12 mouse cellular contexts compared by ENCODE assay signal in genomic region chr2:91299156-91299555, GRCm38 (mm10). TPM values are rescaled to one million over a fixed set of nuclear protein-coding genes. Genes with fewer than 3 reads are reported as not detected.
DNase-seq lines count a peak whose midpoint lies in the region; ATAC-seq and TF ChIP-seq lines count a peak whose summit lies in the region.
"Had no signal": no experiment of that assay in that cellular context is flagged by ENCODE, and none has a peak within 500 bp of the region (broad histone marks: within the 10 kb centered on the region; RNA-seq: fewer than 3 reads in every experiment).

No protein-coding gene starts in this region.

- peak overlapping the region; percentile 36; the same call in 1 of the 2 replicates for H3K27ac ChIP-seq in heart, postnatal 0 days (ENCODE audit: low read depth)
- peak overlapping the region; percentile 58 for H3K27ac ChIP-seq in embryonic fibroblast, embryonic 13.5 days (ENCODE audit: insufficient read depth, low read length)
- peak overlapping the region; percentile 59 for H3K27ac ChIP-seq in lung, postnatal 0 days (ENCODE audit: low read length)
- H3K27ac ChIP-seq: macrophage; neural tube, embryonic 13.5 days had no signal

- TF ChIP-seq CTCF in heart, postnatal 0 days (IDR thresholded peaks at IDR 0.05; ENCODE audit: low read depth): no peak
- TF ChIP-seq CTCF in Patski (IDR thresholded peaks at IDR 0.05): no peak
- TF ChIP-seq CTCF in embryonic fibroblast, embryonic 13.5 days (IDR thresholded peaks at IDR 0.05; ENCODE audit: borderline replicate concordance, insufficient read depth, low read length): no peak
- no peak for TF ChIP-seq CTCF in lung, postnatal 0 days (IDR thresholded peaks at IDR 0.05)

- no peak overlapping the region for H3K4me2 ChIP-seq in heart, postnatal 0 days (ENCODE audit: low read depth, low read length)
- no peak overlapping the region for H3K4me2 ChIP-seq in lung, postnatal 0 days (replicated peaks; ENCODE audit: low read depth, low read length)
- H3K4me2 ChIP-seq: neural tube, embryonic 13.5 days had no signal

- no peak overlapping the region for H3K4me3 ChIP-seq in heart, postnatal 0 days (ENCODE audit: low read depth, low read length)
- no peak overlapping the region for H3K4me3 ChIP-seq in embryonic fibroblast, embryonic 13.5 days (ENCODE audit: insufficient read depth, low read length)
- no peak overlapping the region for H3K4me3 ChIP-seq in lung, postnatal 0 days (ENCODE audit: low read depth, low read length)
- H3K4me3 ChIP-seq: neural tube, embryonic 13.5 days had no signal

- ATAC-seq in heart, postnatal 0 days (ENCODE audit: insufficient read depth, low read depth): peak; percentile 87
- peak; percentile 100 for ATAC-seq in Patski
- peak; percentile 97 for ATAC-seq in lung, postnatal 0 days
- no peak for ATAC-seq in megakaryocyte-erythroid progenitor cell, adult 5-6 weeks (replicated peaks; ENCODE audit: low FRiP score, low TSS enrichment, poor library complexity, severe bottlenecking)
- ATAC-seq: inflammation-experienced regulatory T-cells, adult 6 months had no signal

- no peaks in the 10 kb centered on the region for H3K36me3 ChIP-seq in heart, postnatal 0 days (replicated peaks; ENCODE audit: control insufficient read depth, insufficient read depth, low read length)
- H3K36me3 ChIP-seq in lung, postnatal 0 days (ENCODE audit: insufficient read depth, low read length): no peaks in the 10 kb centered on the region

- WGBS in heart, postnatal 0 days: 28% methylated on average over 3 of the region's 3 CpGs
- WGBS in lung, postnatal 0 days: 43% methylated on average over 3 of the region's 3 CpGs

- POLR2A ChIA-PET in Patski (lab: Charles Lee): interaction anchor here (0.6 kb wide), 1 partner anchor 709 kb away, joined by 3 read pairs; no protein-coding TSS in a partner anchor

- no peaks in the 10 kb centered on the region for H3K4me1 ChIP-seq in heart, postnatal 0 days (ENCODE audit: control insufficient read depth, insufficient read depth)
- H3K4me1 ChIP-seq in embryonic fibroblast, embryonic 13.5 days (ENCODE audit: control insufficient read depth, insufficient read depth, low read length): peaks cover 6% of the 10 kb centered on the region; the same call in 1 of the 2 replicates
- H3K4me1 ChIP-seq in lung, postnatal 0 days (ENCODE audit: insufficient read depth, low read depth, low read length): no peaks in the 10 kb centered on the region

- CTCF ChIA-PET in Patski (lab: Charles Lee): interaction anchor here (0.8 to 2.1 kb wide), 8 partner anchors 10 to 184 kb away, joined by 3 to 7 read pairs (median 4); no protein-coding TSS in a partner anchor

- no peak for TF ChIP-seq POLR2A in embryonic fibroblast, embryonic 13.5 days (IDR thresholded peaks at IDR 0.05; ENCODE audit: low read depth, low read length)

- no peak overlapping the region for H3K9ac ChIP-seq in heart, postnatal 0 days (replicated peaks; ENCODE audit: low read depth, low read length)
- H3K9ac ChIP-seq in lung, postnatal 0 days (replicated peaks; ENCODE audit: low read depth): no peak overlapping the region
- H3K9ac ChIP-seq: neural tube, embryonic 13.5 days had no signal

- DNase-seq in heart, postnatal 0 days (ENCODE audit: low spot score): peak; percentile 16
- DNase-seq in heart, adult 11 months: no peak
- DNase-seq in Patski (ENCODE audit: low read depth, low spot score): peak; percentile 70
- DNase-seq in lung, postnatal 0 days (ENCODE audit: low spot score): peak; percentile 80
- DNase-seq in T-cell, adult 2 months (ENCODE audit: low spot score): no peak
- DNase-seq in yolk sac, embryonic 10.5 days (ENCODE audit: low spot score): no peak

- in situ Hi-C loops in Patski (cut with MboI; ENCODE audit: low pct_unique_long_range_greater_than_20kb): no loop called here

- TF ChIP-seq EP300 in heart, postnatal 0 days (IDR thresholded peaks at IDR 0.05; ENCODE audit: low read depth): no peak
- TF ChIP-seq EP300 in lung, postnatal 0 days (IDR thresholded peaks at IDR 0.05): no peak

- no peaks in the 10 kb centered on the region for H3K9me3 ChIP-seq in heart, postnatal 0 days (replicated peaks; ENCODE audit: control insufficient read depth, low read length)
- no peaks in the 10 kb centered on the region for H3K9me3 ChIP-seq in lung, postnatal 0 days (ENCODE audit: low read length)
- H3K9me3 ChIP-seq: neural tube, embryonic 13.5 days had no signal

- no peaks in the 10 kb centered on the region for H3K27me3 ChIP-seq in heart, postnatal 0 days (ENCODE audit: control insufficient read depth, insufficient read depth, low read length)
- no peaks in the 10 kb centered on the region for H3K27me3 ChIP-seq in Patski
- no peaks in the 10 kb centered on the region for H3K27me3 ChIP-seq in lung, postnatal 0 days (replicated peaks; ENCODE audit: insufficient read depth, low read length)
- H3K27me3 ChIP-seq: neural tube, embryonic 13.5 days had no signal

RNA-seq across cellular contexts. Expression of gene Arfgap2, which starts 34.4 kb away (rescaled TPM):
- 49.9 and 56.5 TPM in 2 replicates for total RNA-seq in heart, postnatal 0 days (2014; rRNA removed; ENCODE audit: low replicate concordance)
- polyA plus RNA-seq in heart, postnatal 0 days (2015; fragmentation: Nextera tagmentation; extraction: Ambion mirVana): 53.0 and 56.3 TPM in 2 replicates
- polyA plus RNA-seq in Patski (2021): 71.1 TPM
- 50.4 and 67.0 TPM in 2 replicates for polyA plus RNA-seq in embryonic fibroblast, embryonic 13.5 days (2011; ENCODE audit: insufficient read length, low read depth, missing spikeins)
- polyA plus RNA-seq in lung, postnatal 0 days (2015; fragmentation: Nextera tagmentation; extraction: Ambion mirVana): 57.4 and 64.0 TPM in 2 replicates
- total RNA-seq in megakaryocyte-erythroid progenitor cell, adult 5-6 weeks (2014; fragmentation: Nextera tagmentation): 49.6 and 63.7 TPM in 2 replicates
- 30.9 and 37.1 TPM in 2 replicates for total RNA-seq in megakaryocyte-erythroid progenitor cell, adult 5-6 weeks (2017)

RNA-seq across cellular contexts. Expression of gene Pacsin3, which starts 43.4 kb away (rescaled TPM):
- 104 and 128 TPM in 2 replicates for total RNA-seq in heart, postnatal 0 days (2014; rRNA removed; ENCODE audit: low replicate concordance)
- polyA plus RNA-seq in heart, postnatal 0 days (2015; fragmentation: Nextera tagmentation; extraction: Ambion mirVana): 58.7 and 59.9 TPM in 2 replicates
- 80.6 TPM for polyA plus RNA-seq in Patski (2021)
- 22.0 and 25.5 TPM in 2 replicates for polyA plus RNA-seq in embryonic fibroblast, embryonic 13.5 days (2011; ENCODE audit: insufficient read length, low read depth, missing spikeins)
- polyA plus RNA-seq in lung, postnatal 0 days (2015; fragmentation: Nextera tagmentation; extraction: Ambion mirVana): 31.5 and 34.6 TPM in 2 replicates
- 0.25 TPM in 1 of 2 replicates, not detected in the other for total RNA-seq in megakaryocyte-erythroid progenitor cell, adult 5-6 weeks (2014; fragmentation: Nextera tagmentation)
- not detected in 2 replicates for total RNA-seq in megakaryocyte-erythroid progenitor cell, adult 5-6 weeks (2017)
- total RNA-seq: common myeloid progenitor, adult 5-6 weeks had no signal

Comparison
In these comparisons a context has a peak if more than half of its experiments do, and no peak if none do; other contexts are left out.
1. DNase-seq: peak in heart, postnatal 0 days (single experiment), Patski (single experiment) and lung, postnatal 0 days (single experiment); none in heart, adult 11 months (single experiment), T-cell, adult 2 months (single experiment) and yolk sac, embryonic 10.5 days (single experiment).
2. Peak in every context shown above with its lines, with median percentiles within 50 percentile points of each other: H3K27ac ChIP-seq.